Mouse (Mus musculus): ENCODE data around the gene Mbd6. TPM values are rescaled to one million over a fixed set of nuclear protein-coding genes. Genes with fewer than 3 reads are reported as not detected.

Mbd6 gene
- polyA plus RNA-seq, 1 experiment = 131 TPM

- Histone ChIP-seq H3K4me1 (ENCODE audit: control insufficient read depth, insufficient read depth, low read length) (no peaks in the 10 kb centered on the region; the same call in 1 of the 2 replicates), H3K4me3 (replicated peaks; ENCODE audit: control insufficient read depth, low read depth, low read length) (peak overlapping the region; percentile 87), H3K27ac (ENCODE audit: control insufficient read depth, insufficient read depth, low read depth, low read length, poor library complexity) (peak overlapping the region; percentile 78)
- WGBS = 1% methylated on average over 27 of the region's 28 CpGs
- TF ChIP-seq CTCF (IDR thresholded peaks at IDR 0.05; ENCODE audit: control insufficient read depth, insufficient read depth, low read length) = no peak; the same call in 1 of the 2 replicates
- TF ChIP-seq POLR2A (IDR thresholded peaks at IDR 0.05; ENCODE audit: borderline replicate concordance, control insufficient read depth, low read depth, low read length) = peak; percentile 57; the same call in 1 of the 2 replicates
Measured at GRCm38 (mm10) chr10:127288328-127288799, 454 bp downstream of the Mbd6 start.

GRCm38 (mm10) chr10:127287936-127288293, 903 bp downstream of the Mbd6 start:
- TF ChIP-seq CTCF (IDR thresholded peaks at IDR 0.05; ENCODE audit: control insufficient read depth, insufficient read depth, low read length) = no peak
- TF ChIP-seq POLR2A (IDR thresholded peaks at IDR 0.05; ENCODE audit: borderline replicate concordance, control insufficient read depth, low read depth, low read length) = no peak
- WGBS = 1% methylated on average over 3 of the region's 3 CpGs
- Histone ChIP-seq H3K4me3 (replicated peaks; ENCODE audit: control insufficient read depth, low read depth, low read length) (peak overlapping the region; percentile 87), H3K4me1 (ENCODE audit: control insufficient read depth, insufficient read depth, low read length) (no peaks in the 10 kb centered on the region; the same call in 1 of the 2 replicates), H3K27ac (ENCODE audit: control insufficient read depth, insufficient read depth, low read depth, low read length, poor library complexity) (peak overlapping the region; percentile 78)

DNA sequence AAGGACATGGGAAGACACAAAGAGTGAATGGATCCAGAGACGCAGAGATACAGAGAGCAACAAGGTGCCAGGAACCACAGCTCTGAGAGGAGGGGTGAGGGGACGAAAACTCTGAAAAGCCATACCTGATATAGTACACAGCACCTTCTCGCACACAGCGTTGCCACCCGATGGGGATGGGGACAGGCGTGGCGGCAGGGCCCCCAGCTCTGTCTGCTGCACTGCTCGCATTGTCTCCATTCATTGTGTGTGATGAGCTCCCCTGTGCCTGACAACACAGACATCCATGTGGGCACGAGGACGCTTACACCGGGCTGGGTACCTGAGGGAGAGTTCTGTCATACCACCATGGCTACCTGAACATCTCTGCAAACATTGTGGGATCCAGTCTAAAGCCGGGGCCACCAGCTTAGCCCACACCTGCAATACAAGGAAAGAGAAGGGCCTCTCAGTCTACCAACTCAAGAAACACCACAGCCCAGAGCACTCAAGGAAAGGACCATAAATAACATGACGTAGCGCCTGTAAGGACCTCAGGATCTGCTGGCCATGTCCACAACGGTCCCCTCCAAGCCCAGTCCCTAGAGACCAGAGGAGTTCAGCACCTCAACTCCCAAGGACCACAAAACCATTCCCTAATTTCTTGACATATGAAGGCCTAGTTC, 1.4 kb downstream of the Mbd6 start:
- no peaks in the 10 kb centered on the region; the same call in 1 of the 2 replicates for H3K4me1 ChIP-seq (ENCODE audit: control insufficient read depth, insufficient read depth, low read length)
- WGBS = 48% methylated on average over 15 of the region's 15 CpGs
- no peak for TF ChIP-seq CTCF (IDR thresholded peaks at IDR 0.05; ENCODE audit: control insufficient read depth, insufficient read depth, low read length)
- TF ChIP-seq POLR2A (IDR thresholded peaks at IDR 0.05; ENCODE audit: borderline replicate concordance, control insufficient read depth, low read depth, low read length) = no peak
- H3K4me3 ChIP-seq (replicated peaks; ENCODE audit: control insufficient read depth, low read depth, low read length) = peak overlapping the region; percentile 87
- H3K27ac ChIP-seq (ENCODE audit: control insufficient read depth, insufficient read depth, low read depth, low read length, poor library complexity) = peak overlapping the region; percentile 6

DNA sequence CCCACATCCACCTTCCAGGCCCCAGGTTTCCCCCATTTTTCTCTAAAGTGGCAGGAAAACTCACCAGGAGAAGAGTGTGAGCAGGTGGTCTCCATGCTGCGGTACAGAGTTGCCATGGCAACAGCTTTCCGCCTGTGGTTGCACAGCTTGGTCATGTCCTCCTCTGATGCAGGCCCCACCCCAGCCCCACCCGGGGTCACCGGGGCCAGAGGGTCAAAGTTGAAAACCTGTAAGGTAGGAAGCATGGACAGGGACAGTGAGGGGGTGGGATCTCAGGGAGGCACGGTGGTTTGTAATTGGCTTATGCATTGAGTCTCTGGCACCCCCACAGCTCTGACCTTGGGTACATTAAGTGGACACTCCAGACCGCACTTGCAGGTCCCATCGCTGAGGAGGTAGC, 2.1 kb downstream of the Mbd6 start:
- no peak for TF ChIP-seq POLR2A (IDR thresholded peaks at IDR 0.05; ENCODE audit: borderline replicate concordance, control insufficient read depth, low read depth, low read length)
- TF ChIP-seq CTCF (IDR thresholded peaks at IDR 0.05; ENCODE audit: control insufficient read depth, insufficient read depth, low read length) = no peak
- Histone ChIP-seq H3K4me3 (replicated peaks; ENCODE audit: control insufficient read depth, low read depth, low read length) (no peak overlapping the region), H3K27ac (ENCODE audit: control insufficient read depth, insufficient read depth, low read depth, low read length, poor library complexity) (no peak overlapping the region), H3K4me1 (ENCODE audit: control insufficient read depth, insufficient read depth, low read length) (no peaks in the 10 kb centered on the region; the same call in 1 of the 2 replicates)
- 60% methylated on average over 7 of the region's 7 CpGs for WGBS

- 74% methylated on average over 7 of the region's 7 CpGs for WGBS
- Histone ChIP-seq H3K4me1 (ENCODE audit: control insufficient read depth, insufficient read depth, low read length) (no peaks in the 10 kb centered on the region; the same call in 1 of the 2 replicates), H3K4me3 (replicated peaks; ENCODE audit: control insufficient read depth, low read depth, low read length) (no peak overlapping the region), H3K27ac (ENCODE audit: control insufficient read depth, insufficient read depth, low read depth, low read length, poor library complexity) (no peak overlapping the region)
- TF ChIP-seq POLR2A (IDR thresholded peaks at IDR 0.05; ENCODE audit: borderline replicate concordance, control insufficient read depth, low read depth, low read length) (no peak), CTCF (IDR thresholded peaks at IDR 0.05; ENCODE audit: control insufficient read depth, insufficient read depth, low read length) (no peak)
Measured at GRCm38 (mm10) chr10:127286194-127286593, 2.6 kb downstream of the Mbd6 start.

DNA sequence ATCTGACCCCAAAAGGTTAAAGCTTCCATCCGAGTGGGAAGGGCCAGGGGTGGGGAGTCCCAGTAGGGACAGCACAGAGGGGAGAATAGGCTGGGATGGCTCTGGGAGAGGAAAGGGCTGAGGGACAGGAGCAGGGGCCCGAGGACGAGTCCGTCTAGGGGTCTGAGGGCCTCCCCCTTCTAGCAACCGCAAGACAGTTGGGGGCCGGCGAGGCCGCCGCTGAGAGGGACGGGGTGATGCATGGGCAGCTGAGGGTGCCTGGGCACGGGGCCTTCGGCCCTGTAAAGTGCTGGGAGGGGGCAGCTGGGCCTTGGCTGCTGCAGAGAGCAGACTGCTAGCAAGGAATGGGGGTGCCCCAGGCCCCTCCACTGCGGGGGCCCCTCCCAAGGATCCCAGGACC, 3.2 kb downstream of the Mbd6 start:
- Histone ChIP-seq H3K4me3 (replicated peaks; ENCODE audit: control insufficient read depth, low read depth, low read length) (no peak overlapping the region), H3K27ac (ENCODE audit: control insufficient read depth, insufficient read depth, low read depth, low read length, poor library complexity) (no peak overlapping the region), H3K4me1 (ENCODE audit: control insufficient read depth, insufficient read depth, low read length) (no peaks in the 10 kb centered on the region; the same call in 1 of the 2 replicates)
- WGBS = 89% methylated on average over 13 of the region's 13 CpGs
- no peak for TF ChIP-seq CTCF (IDR thresholded peaks at IDR 0.05; ENCODE audit: control insufficient read depth, insufficient read depth, low read length)
- TF ChIP-seq POLR2A (IDR thresholded peaks at IDR 0.05; ENCODE audit: borderline replicate concordance, control insufficient read depth, low read depth, low read length) = no peak

- Histone ChIP-seq H3K4me1 (ENCODE audit: control insufficient read depth, insufficient read depth, low read length) (no peaks in the 10 kb centered on the region; the same call in 1 of the 2 replicates), H3K4me3 (replicated peaks; ENCODE audit: control insufficient read depth, low read depth, low read length) (no peak overlapping the region), H3K27ac (ENCODE audit: control insufficient read depth, insufficient read depth, low read depth, low read length, poor library complexity) (no peak overlapping the region)
- 89% methylated on average over 11 of the region's 11 CpGs for WGBS
- no peak for TF ChIP-seq POLR2A (IDR thresholded peaks at IDR 0.05; ENCODE audit: borderline replicate concordance, control insufficient read depth, low read depth, low read length)
- no peak for TF ChIP-seq CTCF (IDR thresholded peaks at IDR 0.05; ENCODE audit: control insufficient read depth, insufficient read depth, low read length)
Measured at GRCm38 (mm10) chr10:127284724-127285500, 3.9 kb downstream of the Mbd6 start.

GRCm38 (mm10) chr10:127284105-127284622, 4.7 kb downstream of the Mbd6 start:
- Histone ChIP-seq H3K4me1 (ENCODE audit: control insufficient read depth, insufficient read depth, low read length) (no peaks in the 10 kb centered on the region; the same call in 1 of the 2 replicates), H3K4me3 (replicated peaks; ENCODE audit: control insufficient read depth, low read depth, low read length) (no peak overlapping the region), H3K27ac (ENCODE audit: control insufficient read depth, insufficient read depth, low read depth, low read length, poor library complexity) (no peak overlapping the region)
- WGBS = 94% methylated on average over 7 of the region's 7 CpGs
- TF ChIP-seq POLR2A (IDR thresholded peaks at IDR 0.05; ENCODE audit: borderline replicate concordance, control insufficient read depth, low read depth, low read length) = no peak
- no peak for TF ChIP-seq CTCF (IDR thresholded peaks at IDR 0.05; ENCODE audit: control insufficient read depth, insufficient read depth, low read length)

All from bone marrow, adult 2 months (tissue).